Mouse (Mus musculus) liver, embryonic 15.5 days (tissue): ENCODE measurements around the gene Gcm2. TPM values are rescaled to one million over a fixed set of nuclear protein-coding genes. Genes with fewer than 3 reads are reported as not detected.
A peak's percentile ranks its signal among the peaks of the same experiment; 100 is the strongest.

ENCODE experiments used
- ATAC-seq: fragments of 200-750 bp; cut with Nextera tagmentation; 2 replicates; pipeline ENCODE4 v1.8.0; 2017; ENCODE audit warnings: moderate number of reproducible peaks, mild to moderate bottlenecking, moderate library complexity; ENCODE audit not compliant: insufficient read depth
- H3K27ac ChIP-seq: fragments of 300-500 bp; sonication (generic); replicated peaks from 2 replicates; pipeline ENCODE4 v1.5.1; 2015; ENCODE audit warnings: mild to moderate bottlenecking, inconsistent platforms
- H3K27me3 ChIP-seq: fragments of 300-500 bp; sonication (generic); 2 replicates; pipeline ENCODE4 v1.6.1; 2015; ENCODE audit warnings: mild to moderate bottlenecking, inconsistent platforms
- H3K36me3 ChIP-seq: fragments of 300-500 bp; sonication (generic); replicated peaks from 2 replicates; pipeline ENCODE4 v1.6.1; 2015; ENCODE audit warnings: moderate library complexity, mild to moderate bottlenecking, inconsistent platforms
- H3K4me1 ChIP-seq: fragments of 300-500 bp; sonication (generic); replicated peaks from 2 replicates; pipeline ENCODE4 v1.6.1; 2015; ENCODE audit warnings: inconsistent platforms
- H3K4me2 ChIP-seq: fragments of 300-500 bp; sonication (generic); 2 replicates; pipeline ENCODE4 v1.6.1; 2015; ENCODE audit warnings: moderate library complexity, mild to moderate bottlenecking, inconsistent platforms
- H3K4me3 ChIP-seq: fragments of 300-500 bp; sonication (generic); replicated peaks from 2 replicates; pipeline ENCODE4 v1.5.1; 2015; ENCODE audit warnings: mild to moderate bottlenecking, inconsistent platforms
- H3K9ac ChIP-seq: fragments of 300-500 bp; sonication (generic); 2 replicates; pipeline ENCODE4 v1.6.1; 2015; ENCODE audit warnings: moderate library complexity, mild to moderate bottlenecking, inconsistent platforms
- H3K9me3 ChIP-seq: fragments of 300-500 bp; sonication (generic); replicated peaks from 2 replicates; pipeline ENCODE4 v1.6.1; 2016; ENCODE audit warnings: inconsistent platforms
- WGBS: fragments of 180-500 bp; shearing (Covaris S2); methylation state at CpG from one replicate; pipeline ENCODE4 v1.1.7; 2015; ENCODE audit warnings: mixed read lengths; ENCODE audit not compliant: insufficient replicate concordance; 5-methylcytosine and 5-hydroxymethylcytosine counted together
- polyA plus RNA-seq: library from polyadenylated mRNA; unstranded; fragments of >200 nt; fragmentation: Nextera tagmentation; extraction: Ambion mirVana; gene quantifications from 2 replicates; pipeline ENCODE4 v1.2.1, GENCODE M21; 2015

Gcm2 gene
- polyA plus RNA-seq, 1 experiment from 2014 or later = not detected

GRCm38 (mm10) chr13:41079859-41080258 is 31.0 kb downstream of the Gcm2 start:
- no peaks in the 10 kb centered on the region for H3K9me3 ChIP-seq
- WGBS = 41% methylated on average over 5 of the region's 5 CpGs
- no peaks in the 10 kb centered on the region for H3K36me3 ChIP-seq
- peaks cover 60% of the 10 kb centered on the region for H3K27me3 ChIP-seq
- H3K4me2 ChIP-seq = peak overlapping the region; percentile 86; the same call in 1 of the 2 replicates
- H3K4me3 ChIP-seq = no peak overlapping the region
- H3K27ac ChIP-seq = no peak overlapping the region
- H3K4me1 ChIP-seq = peaks cover 9% of the 10 kb centered on the region
- no peak overlapping the region for H3K9ac ChIP-seq
- ATAC-seq = no peak

- Histone ChIP-seq H3K4me1 (peaks cover 9% of the 10 kb centered on the region), H3K4me2 (peak within 1 kb of the TSS; percentile 86), H3K9me3 (no peaks in the 10 kb centered on the region), H3K9ac (no peak within 1 kb of the TSS), H3K27ac (no peak within 1 kb of the TSS), H3K4me3 (peak within 1 kb of the TSS; percentile 53), H3K27me3 (peaks cover 60% of the 10 kb centered on the region), H3K36me3 (no peaks in the 10 kb centered on the region)
- WGBS = under 1% methylated on average over 40 of the region's 40 CpGs
- peak; percentile 81 for ATAC-seq
Observed at GRCm38 (mm10) chr13:41079421-41079780, 31.4 kb downstream of the Gcm2 start, which contains the start of gene Mak. Mak (minus strand) TSS chr13:41079706.

GRCm38 (mm10) chr13:41078690-41079420 is 32.0 kb downstream of the Gcm2 start:
- Histone ChIP-seq H3K9me3 (no peaks in the 10 kb centered on the region), H3K9ac (no peak overlapping the region), H3K4me2 (peak overlapping the region; percentile 86), H3K4me1 (peaks cover 9% of the 10 kb centered on the region), H3K4me3 (peak overlapping the region; percentile 53), H3K27ac (no peak overlapping the region), H3K27me3 (peaks cover 60% of the 10 kb centered on the region), H3K36me3 (no peaks in the 10 kb centered on the region)
- peak; percentile 14; the same call in 1 of the 2 replicates for ATAC-seq
- 12% methylated on average over 24 of the region's 24 CpGs for WGBS

- ATAC-seq = no peak
- Histone ChIP-seq H3K9me3 (no peaks in the 10 kb centered on the region), H3K9ac (no peak overlapping the region), H3K27me3 (peaks cover 60% of the 10 kb centered on the region), H3K4me2 (no peak overlapping the region), H3K4me3 (no peak overlapping the region), H3K36me3 (no peaks in the 10 kb centered on the region), H3K4me1 (peaks cover 9% of the 10 kb centered on the region), H3K27ac (no peak overlapping the region)
- WGBS = 61% methylated on average over 9 of the region's 9 CpGs
Observed at GRCm38 (mm10) chr13:41077921-41078320, 32.9 kb downstream of the Gcm2 start.

GRCm38 (mm10) chr13:41073819-41074218 is 37.0 kb downstream of the Gcm2 start:
- H3K4me1 ChIP-seq = peaks cover 1% of the 10 kb centered on the region; the same call in 1 of the 2 replicates
- 57% methylated on average over 5 of the region's 5 CpGs for WGBS
- H3K27ac ChIP-seq = no peak overlapping the region
- no peak for ATAC-seq
- no peak overlapping the region for H3K4me3 ChIP-seq
- H3K36me3 ChIP-seq = no peaks in the 10 kb centered on the region
- H3K9me3 ChIP-seq = no peaks in the 10 kb centered on the region
- no peak overlapping the region for H3K4me2 ChIP-seq
- no peak overlapping the region for H3K9ac ChIP-seq
- peaks cover 28% of the 10 kb centered on the region for H3K27me3 ChIP-seq

GRCm38 (mm10) chr13:41071617-41072016 is 39.2 kb downstream of the Gcm2 start:
- no peak overlapping the region for H3K27ac ChIP-seq
- ATAC-seq = no peak
- H3K4me1 ChIP-seq = no peaks in the 10 kb centered on the region
- H3K9me3 ChIP-seq = no peaks in the 10 kb centered on the region
- no peaks in the 10 kb centered on the region for H3K36me3 ChIP-seq
- H3K4me2 ChIP-seq = no peak overlapping the region
- peaks cover 6% of the 10 kb centered on the region; the same call in 1 of the 2 replicates for H3K27me3 ChIP-seq
- no peak overlapping the region for H3K9ac ChIP-seq
- no peak overlapping the region for H3K4me3 ChIP-seq
- 78% methylated on average over 11 of the region's 11 CpGs for WGBS

GRCm38 (mm10) chr13:41067618-41068017 is 43.2 kb downstream of the Gcm2 start:
- WGBS = 70% methylated on average over 4 of the region's 4 CpGs

GRCm38 (mm10) chr13:41051965-41052364 is 58.9 kb downstream of the Gcm2 start:
- Histone ChIP-seq H3K27me3 (no peaks in the 10 kb centered on the region; the same call in 1 of the 2 replicates), H3K4me2 (no peak overlapping the region), H3K36me3 (no peaks in the 10 kb centered on the region), H3K27ac (no peak overlapping the region), H3K9ac (no peak overlapping the region), H3K9me3 (no peaks in the 10 kb centered on the region), H3K4me3 (no peak overlapping the region), H3K4me1 (no peaks in the 10 kb centered on the region)
- ATAC-seq = no peak
- 46% methylated on average over 5 of the region's 5 CpGs for WGBS

More at GRCm38 (mm10) chr13:41067618-41068017, 43.2 kb downstream of the Gcm2 start:
- H3K4me3 ChIP-seq = no peak overlapping the region
- no peaks in the 10 kb centered on the region for H3K36me3 ChIP-seq
- H3K4me2 ChIP-seq = no peak overlapping the region
- H3K27ac ChIP-seq = no peak overlapping the region
- no peaks in the 10 kb centered on the region for H3K9me3 ChIP-seq
- ATAC-seq = no peak
- H3K4me1 ChIP-seq = no peaks in the 10 kb centered on the region
- no peak overlapping the region for H3K9ac ChIP-seq
- no peaks in the 10 kb centered on the region for H3K27me3 ChIP-seq

Other genes with a start within 250 kb of the Gcm2 start
- gene Pak1ip1, start 110.0 kb downstream of the Gcm2 start, polyA plus RNA-seq = 53.5 and 56.0 TPM in 2 replicates
- gene Tmem14c, start 94.7 kb downstream of the Gcm2 start, polyA plus RNA-seq = 670 and 685 TPM in 2 replicates
- gene Mak, start 31.3 kb downstream of the Gcm2 start, polyA plus RNA-seq = 0.10 and 0.31 TPM in 2 replicates
- gene Sycp2l, start 3.3 kb upstream of the Gcm2 start, polyA plus RNA-seq = not detected in 2 replicates
- 42.5 and 44.7 TPM in 2 replicates for gene Elovl2, start 109.4 kb upstream of the Gcm2 start, polyA plus RNA-seq
- 4.1 and 4.6 TPM in 2 replicates for gene Smim13, start 138.8 kb upstream of the Gcm2 start, polyA plus RNA-seq
- not detected in 2 replicates for gene Gm17364, start 162.9 kb upstream of the Gcm2 start, polyA plus RNA-seq